Mouse (Mus musculus) lung, adult 2 months (tissue): Measurements from ENCODE around the gene Ptma.

Experiments used
- CTCF ChIP-seq: fragments of 200-500 bp; IDR thresholded peaks from 2 replicates; pipeline ENCODE4 v1.5.1; 2011; ENCODE audit warnings: mild to moderate bottlenecking, low read length, control low read depth; ENCODE audit not compliant: insufficient read depth
- POLR2A ChIP-seq: fragments of 200-500 bp; IDR thresholded peaks from 2 replicates; pipeline ENCODE4 v1.6.1; 2011; ENCODE audit warnings: low read depth, mild to moderate bottlenecking, control low read depth, low read length, borderline replicate concordance; ENCODE audit errors: extremely low read depth

DNA sequence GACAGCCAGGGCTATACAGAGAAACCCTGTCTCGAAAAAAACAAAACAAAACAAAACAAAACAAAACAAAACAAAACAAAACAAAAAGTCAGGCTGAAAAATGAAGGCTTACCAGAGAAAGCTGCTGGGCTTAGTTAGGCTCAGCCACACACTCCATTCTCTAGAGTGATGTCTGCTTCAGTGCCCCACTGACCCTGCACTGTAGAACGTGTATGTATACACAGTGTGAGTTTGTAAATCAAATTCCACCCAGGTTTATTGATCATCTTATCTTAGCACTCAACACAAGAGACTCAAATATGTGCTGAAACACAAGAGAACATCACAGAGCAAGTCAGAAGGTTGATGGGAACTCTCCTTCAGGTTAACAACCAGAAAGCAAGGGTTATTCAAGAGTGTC, 41.9 kb downstream of the Ptma start:
- TF ChIP-seq POLR2A (no peak), CTCF (no peak)
